Mouse (Mus musculus): ENCODE measurements around the gene Cfd. TPM values are rescaled to one million over a fixed set of nuclear protein-coding genes. Genes with fewer than 3 reads are reported as not detected.

Gene Cfd
- polyA plus RNA-seq, 1 experiment, result not detected

DNA sequence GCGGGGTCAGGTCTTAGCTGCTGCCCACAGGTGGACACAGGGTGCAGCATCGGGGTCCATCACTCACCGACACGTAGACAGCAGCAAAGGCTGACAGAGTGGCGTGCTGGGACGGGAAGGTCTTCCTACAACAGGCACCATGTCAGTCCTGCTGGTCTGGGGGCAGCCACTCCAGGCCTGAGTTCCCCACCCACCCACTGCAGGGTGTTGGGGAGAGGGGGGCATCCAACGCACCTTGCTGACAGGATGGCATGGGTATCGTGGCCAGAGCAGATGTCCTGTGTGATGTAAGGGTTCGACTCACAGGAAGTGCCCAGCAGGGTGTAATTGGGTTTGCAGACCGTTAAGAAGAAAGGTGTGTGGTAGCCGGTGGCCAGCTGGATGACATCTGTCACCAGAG is 24.1 kb upstream of the Cfd start:
- H3K4me3 ChIP-seq (ENCODE audit: insufficient read depth, poor library complexity, severe bottlenecking), result no peak overlapping the region
- no peaks in the 10 kb centered on the region for H3K27me3 ChIP-seq (ENCODE audit: control insufficient read depth, insufficient read depth, insufficient read length)
- peaks cover 4% of the 10 kb centered on the region for H3K79me3 ChIP-seq (ENCODE audit: low read depth)
- no peak overlapping the region for H3ac ChIP-seq (ENCODE audit: control insufficient read depth, insufficient read length, low read depth)
- no peak for TF ChIP-seq MAX (IDR thresholded peaks at IDR 0.05)
- TF ChIP-seq CTCF (IDR thresholded peaks at IDR 0.05; ENCODE audit: control insufficient read depth, insufficient read depth, insufficient read length), result no peak
- TF ChIP-seq CEBPB (IDR thresholded peaks at IDR 0.05; ENCODE audit: low read depth), result no peak
- no peak for TF ChIP-seq FOSL1 (IDR thresholded peaks at IDR 0.05; ENCODE audit: insufficient read depth, low read length, poor library complexity, severe bottlenecking)
- TF ChIP-seq USF1 (IDR thresholded peaks at IDR 0.05; ENCODE audit: low read depth), result no peak
- TF ChIP-seq MYOG (IDR thresholded peaks at IDR 0.05; ENCODE audit: control insufficient read depth, extremely low read depth, insufficient read length), result no peak
- TF ChIP-seq MYOD1 (IDR thresholded peaks at IDR 0.05; ENCODE audit: control insufficient read depth, insufficient read length, low read depth), result no peak
- peaks cover 11% of the 10 kb centered on the region for H3K79me2 ChIP-seq (ENCODE audit: control insufficient read depth, insufficient read depth)
- H3K36me3 ChIP-seq (ENCODE audit: control insufficient read depth, insufficient read depth), result peaks cover 34% of the 10 kb centered on the region

DNA sequence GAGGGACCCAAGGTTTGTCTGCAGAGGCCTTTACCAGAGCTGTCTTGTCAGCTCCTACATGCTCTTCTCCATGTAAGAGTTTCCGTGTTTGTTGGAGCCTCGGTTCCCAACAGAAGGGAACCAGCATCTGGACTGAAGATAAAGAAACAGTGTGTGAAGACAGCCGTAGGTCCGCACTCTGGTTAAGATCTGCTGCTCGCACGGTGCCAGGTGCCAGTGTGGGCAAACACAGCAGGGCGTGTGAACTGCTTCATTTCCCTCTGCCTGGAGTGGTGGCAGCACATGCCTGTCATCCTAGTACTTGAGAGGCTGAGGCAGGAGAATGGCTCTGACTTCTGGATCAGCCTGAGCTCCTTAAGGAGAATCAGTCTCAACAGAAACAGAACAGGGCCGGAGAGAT is 18.8 kb upstream of the Cfd start:
- Histone ChIP-seq H3K79me3 (ENCODE audit: low read depth) (no peaks in the 10 kb centered on the region), H3K36me3 (ENCODE audit: control insufficient read depth, insufficient read depth) (no peaks in the 10 kb centered on the region), H3K79me2 (ENCODE audit: control insufficient read depth, insufficient read depth) (no peaks in the 10 kb centered on the region), H3K4me3 (ENCODE audit: insufficient read depth, poor library complexity, severe bottlenecking) (no peak overlapping the region), H3ac (ENCODE audit: control insufficient read depth, insufficient read length, low read depth) (no peak overlapping the region), H3K27me3 (ENCODE audit: control insufficient read depth, insufficient read depth, insufficient read length) (no peaks in the 10 kb centered on the region)
- TF ChIP-seq CEBPB (IDR thresholded peaks at IDR 0.05; ENCODE audit: low read depth), result no peak
- no peak for TF ChIP-seq CTCF (IDR thresholded peaks at IDR 0.05; ENCODE audit: control insufficient read depth, insufficient read depth, insufficient read length)
- TF ChIP-seq MAX (IDR thresholded peaks at IDR 0.05), result no peak
- TF ChIP-seq MYOG (IDR thresholded peaks at IDR 0.05; ENCODE audit: control insufficient read depth, extremely low read depth, insufficient read length), result no peak
- TF ChIP-seq USF1 (IDR thresholded peaks at IDR 0.05; ENCODE audit: low read depth), result no peak
- no peak for TF ChIP-seq FOSL1 (IDR thresholded peaks at IDR 0.05; ENCODE audit: insufficient read depth, low read length, poor library complexity, severe bottlenecking)
- no peak for TF ChIP-seq MYOD1 (IDR thresholded peaks at IDR 0.05; ENCODE audit: control insufficient read depth, insufficient read length, low read depth)

- Histone ChIP-seq H3K27me3 (ENCODE audit: control insufficient read depth, insufficient read depth, insufficient read length) (no peaks in the 10 kb centered on the region), H3K36me3 (ENCODE audit: control insufficient read depth, insufficient read depth) (no peaks in the 10 kb centered on the region), H3K4me3 (ENCODE audit: insufficient read depth, poor library complexity, severe bottlenecking) (no peak overlapping the region), H3ac (ENCODE audit: control insufficient read depth, insufficient read length, low read depth) (no peak overlapping the region), H3K79me3 (ENCODE audit: low read depth) (no peaks in the 10 kb centered on the region), H3K79me2 (ENCODE audit: control insufficient read depth, insufficient read depth) (no peaks in the 10 kb centered on the region)
- TF ChIP-seq CTCF (IDR thresholded peaks at IDR 0.05; ENCODE audit: control insufficient read depth, insufficient read depth, insufficient read length) (no peak), CEBPB (IDR thresholded peaks at IDR 0.05; ENCODE audit: low read depth) (no peak), FOSL1 (IDR thresholded peaks at IDR 0.05; ENCODE audit: insufficient read depth, low read length, poor library complexity, severe bottlenecking) (no peak), MYOD1 (IDR thresholded peaks at IDR 0.05; ENCODE audit: control insufficient read depth, insufficient read length, low read depth) (no peak), USF1 (IDR thresholded peaks at IDR 0.05; ENCODE audit: low read depth) (no peak), MYOG (IDR thresholded peaks at IDR 0.05; ENCODE audit: control insufficient read depth, extremely low read depth, insufficient read length) (no peak), MAX (IDR thresholded peaks at IDR 0.05) (no peak)
Measured at GRCm38 (mm10) chr10:79872862-79873261, 17.8 kb upstream of the Cfd start.

DNA sequence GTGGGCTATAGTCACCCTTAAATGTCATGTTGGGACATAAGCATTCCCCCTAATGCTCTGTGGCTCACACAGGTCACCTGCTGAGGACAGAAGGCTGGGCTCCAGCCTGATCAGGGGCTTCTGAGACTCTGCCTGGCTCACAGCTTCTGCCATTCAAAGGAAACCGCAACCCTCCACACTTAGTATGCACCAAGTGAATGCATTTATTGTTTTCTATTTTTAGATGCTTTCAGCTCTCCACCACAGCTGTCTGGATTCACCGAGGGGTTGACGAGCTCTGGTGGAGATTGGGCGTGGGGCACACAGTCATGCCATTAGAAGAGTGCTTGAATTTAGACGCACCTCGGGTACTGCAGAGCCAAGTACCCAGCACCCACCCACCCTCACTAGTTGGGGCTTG is 17.3 kb upstream of the Cfd start:
- TF ChIP-seq MYOG (IDR thresholded peaks at IDR 0.05; ENCODE audit: control insufficient read depth, extremely low read depth, insufficient read length) (no peak), CEBPB (IDR thresholded peaks at IDR 0.05; ENCODE audit: low read depth) (no peak), MAX (IDR thresholded peaks at IDR 0.05) (no peak), MYOD1 (IDR thresholded peaks at IDR 0.05; ENCODE audit: control insufficient read depth, insufficient read length, low read depth) (no peak), FOSL1 (IDR thresholded peaks at IDR 0.05; ENCODE audit: insufficient read depth, low read length, poor library complexity, severe bottlenecking) (no peak), USF1 (IDR thresholded peaks at IDR 0.05; ENCODE audit: low read depth) (no peak)
- Histone ChIP-seq H3K79me2 (ENCODE audit: control insufficient read depth, insufficient read depth) (no peaks in the 10 kb centered on the region), H3ac (ENCODE audit: control insufficient read depth, insufficient read length, low read depth) (no peak overlapping the region), H3K27me3 (ENCODE audit: control insufficient read depth, insufficient read depth, insufficient read length) (no peaks in the 10 kb centered on the region), H3K36me3 (ENCODE audit: control insufficient read depth, insufficient read depth) (no peaks in the 10 kb centered on the region), H3K79me3 (ENCODE audit: low read depth) (no peaks in the 10 kb centered on the region), H3K4me3 (ENCODE audit: insufficient read depth, poor library complexity, severe bottlenecking) (no peak overlapping the region)

DNA sequence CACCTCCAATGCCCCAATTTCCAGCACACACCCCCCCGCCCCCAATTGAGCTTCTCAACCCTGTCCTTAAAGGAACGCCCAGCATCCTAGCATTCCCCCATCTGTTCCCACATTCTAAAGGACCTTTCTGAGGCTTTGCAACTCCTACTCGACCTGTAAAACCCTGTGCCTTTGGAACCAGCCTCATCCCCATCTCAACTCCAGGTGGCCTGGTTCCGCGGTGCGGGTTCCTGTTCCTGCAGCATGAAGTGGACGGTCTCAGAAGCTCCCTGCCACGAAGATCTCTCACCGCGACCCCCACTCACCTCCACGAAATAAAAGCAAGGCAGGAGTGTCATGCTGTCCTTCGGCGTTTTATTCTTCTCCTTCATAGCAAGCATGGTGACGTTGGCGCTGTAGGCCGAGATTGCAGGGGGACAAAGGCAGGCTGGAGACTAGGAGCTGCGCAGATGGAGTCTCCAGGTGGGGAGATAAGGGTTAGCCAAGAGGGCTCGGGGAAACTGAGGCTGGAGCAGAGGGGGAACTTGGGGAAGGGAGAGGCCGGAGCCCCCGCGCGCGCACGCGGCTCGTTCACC is 16.9 kb upstream of the Cfd start:
- Histone ChIP-seq H3K36me3 (ENCODE audit: control insufficient read depth, insufficient read depth) (no peaks in the 10 kb centered on the region), H3K27me3 (ENCODE audit: control insufficient read depth, insufficient read depth, insufficient read length) (no peaks in the 10 kb centered on the region), H3K79me3 (ENCODE audit: low read depth) (no peaks in the 10 kb centered on the region), H3K79me2 (ENCODE audit: control insufficient read depth, insufficient read depth) (no peaks in the 10 kb centered on the region), H3K4me3 (ENCODE audit: insufficient read depth, poor library complexity, severe bottlenecking) (peak overlapping the region; percentile 11), H3ac (ENCODE audit: control insufficient read depth, insufficient read length, low read depth) (peak overlapping the region; percentile 66)
- TF ChIP-seq MAX (IDR thresholded peaks at IDR 0.05), result no peak

DNA sequence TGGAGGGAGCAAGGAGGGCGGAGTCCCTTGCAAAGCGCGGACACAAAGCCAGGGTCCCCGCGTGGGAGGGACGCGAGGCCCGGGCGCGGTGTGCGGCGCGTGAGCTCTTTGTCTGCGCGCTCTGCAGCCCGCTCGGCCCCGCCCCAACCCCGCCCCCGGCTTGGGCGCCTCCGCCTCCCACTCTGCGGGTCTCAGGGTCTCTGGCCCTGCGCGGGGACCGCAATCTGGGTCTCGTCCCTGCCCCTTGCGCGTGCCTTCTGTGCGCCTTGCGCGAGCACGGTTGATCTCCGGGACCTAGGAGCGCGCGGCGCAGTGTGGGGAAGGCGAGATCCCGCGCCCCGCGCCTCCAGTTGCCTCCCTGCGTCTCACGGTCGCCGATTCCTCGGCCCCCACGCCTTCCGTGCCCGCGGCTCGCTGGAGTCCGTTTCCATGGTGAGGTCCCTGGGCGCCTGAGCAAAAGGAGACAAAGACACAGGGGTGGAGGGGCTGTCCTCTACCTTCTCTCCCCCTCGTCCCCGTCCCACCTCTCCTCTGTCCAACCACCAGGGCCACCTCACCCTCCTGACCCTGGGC is 16.3 kb upstream of the Cfd start, which contains the start of the genes Prtn3 and Plppr3:
TSS of gene Prtn3 (plus strand) at position 187 of the 573 bp plus-strand sequence.
TSS of gene Plppr3 (minus strand) at position 345 of the 573 bp plus-strand sequence.
- Histone ChIP-seq H3ac (ENCODE audit: control insufficient read depth, insufficient read length, low read depth) (peak within 1 kb of the TSS; percentile 66), H3K79me2 (ENCODE audit: control insufficient read depth, insufficient read depth) (no peaks in the 10 kb centered on the region), H3K79me3 (ENCODE audit: low read depth) (no peaks in the 10 kb centered on the region), H3K36me3 (ENCODE audit: control insufficient read depth, insufficient read depth) (no peaks in the 10 kb centered on the region), H3K4me3 (ENCODE audit: insufficient read depth, poor library complexity, severe bottlenecking) (peak within 1 kb of the TSS; percentile 11), H3K27me3 (ENCODE audit: control insufficient read depth, insufficient read depth, insufficient read length) (no peaks in the 10 kb centered on the region)
- TF ChIP-seq CEBPB (IDR thresholded peaks at IDR 0.05; ENCODE audit: low read depth), result no peak
- TF ChIP-seq MYOD1 (IDR thresholded peaks at IDR 0.05; ENCODE audit: control insufficient read depth, insufficient read length, low read depth), result no peak
- TF ChIP-seq MYOG (IDR thresholded peaks at IDR 0.05; ENCODE audit: control insufficient read depth, extremely low read depth, insufficient read length), result no peak
- no peak for TF ChIP-seq MAX (IDR thresholded peaks at IDR 0.05)
- TF ChIP-seq USF1 (IDR thresholded peaks at IDR 0.05; ENCODE audit: low read depth), result no peak
- TF ChIP-seq FOSL1 (IDR thresholded peaks at IDR 0.05; ENCODE audit: insufficient read depth, low read length, poor library complexity, severe bottlenecking), result no peak
- no peak for TF ChIP-seq CTCF (IDR thresholded peaks at IDR 0.05; ENCODE audit: control insufficient read depth, insufficient read depth, insufficient read length)
